Mouse (Mus musculus): ENCODE measurements at regions not wholly inside any gene's neighbourhood (a gene's known extent, or its start where the extent isn't known, plus 50 kb on each side); places are given as distances from the start of the nearest gene placed in this dataset.

- CTCF ChIA-PET: interaction anchor here (1.3 kb wide), 1 partner anchor 13 kb away, joined by 3 read pairs; no protein-coding TSS in a partner anchor
Observed at GRCm38 (mm10) chr2:30679041-30679440, 84.2 kb downstream of the Cstad start.

DNA sequence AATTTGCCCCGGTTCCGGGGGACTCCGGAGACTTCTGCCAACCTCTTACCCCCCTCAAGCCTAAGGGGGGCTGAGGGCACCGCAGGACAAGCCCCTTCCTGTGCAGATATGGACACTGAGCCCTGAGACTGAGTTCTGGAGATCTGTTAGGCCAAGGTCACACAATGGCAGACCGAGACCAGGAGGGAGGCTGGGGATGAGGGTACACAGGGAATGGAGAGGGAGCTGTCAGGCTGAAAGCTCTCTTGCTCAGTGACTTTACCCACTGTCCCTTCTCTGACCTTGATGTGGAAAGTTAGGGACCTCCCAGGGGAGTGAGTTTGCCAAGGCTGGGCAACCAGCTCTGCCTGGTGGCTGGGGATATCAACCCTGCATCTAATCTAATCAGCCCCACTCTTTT is 82.7 kb downstream of the Cstad start:
- CTCF ChIA-PET: no interaction called here

DNA sequence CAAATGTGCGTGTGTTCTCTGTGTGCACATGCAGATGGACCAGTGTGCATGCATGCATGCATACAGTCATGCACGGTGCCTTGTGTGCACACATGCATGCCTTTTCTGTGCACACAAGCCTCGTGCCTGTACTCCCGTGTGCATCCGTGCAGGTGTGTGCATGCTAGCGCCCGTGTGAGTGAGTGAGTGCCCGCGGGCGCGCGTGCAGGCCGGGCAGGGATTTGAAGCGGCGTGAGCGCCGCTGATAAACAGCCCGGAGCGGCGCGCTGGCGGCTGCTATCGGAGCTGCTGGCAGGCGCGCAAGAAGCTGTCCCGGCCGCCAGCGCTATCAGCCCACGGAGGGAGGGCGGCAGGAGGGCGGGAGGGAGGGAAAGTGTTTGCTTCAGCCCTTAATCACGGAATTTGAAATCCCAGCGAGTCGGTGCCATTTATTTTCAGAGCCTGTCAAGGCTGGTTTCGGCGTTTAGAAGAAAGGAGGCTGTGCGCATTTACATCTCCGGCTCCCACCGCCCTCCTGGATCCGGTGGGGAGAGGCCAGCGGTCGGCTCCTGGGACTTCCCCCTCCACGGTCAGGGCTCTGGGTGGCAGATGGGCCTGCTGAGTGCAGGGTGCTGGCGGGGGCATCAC is 82.1 kb downstream of the Cstad start:
- CTCF ChIA-PET: no interaction called here

DNA sequence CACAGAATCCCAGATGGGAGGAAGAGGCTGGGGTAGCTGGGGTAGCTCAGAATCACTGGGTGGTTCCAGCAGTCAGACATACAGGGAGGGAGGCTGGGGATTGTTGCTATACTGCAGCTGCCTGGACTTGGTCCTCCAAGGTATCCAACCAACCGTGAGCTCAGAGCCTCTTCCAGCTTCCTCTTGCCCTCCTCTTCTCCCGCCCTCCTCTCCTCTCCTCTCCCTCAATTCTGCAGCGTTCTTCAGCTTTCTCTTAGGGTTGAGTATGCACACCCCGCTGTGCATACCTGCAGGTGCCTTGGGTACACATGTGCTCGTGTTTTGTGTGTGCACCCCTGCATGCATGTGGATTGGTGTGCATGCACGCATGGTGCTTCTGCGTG is 81.6 kb downstream of the Cstad start:
- CTCF ChIA-PET: no interaction called here

GRCm38 (mm10) chr2:30675839-30676238 is 81.0 kb downstream of the Cstad start:
- CTCF ChIA-PET: no interaction called here

GRCm38 (mm10) chr2:30670836-30671586 is 76.2 kb downstream of the Cstad start:
- CTCF ChIA-PET: no interaction called here

- CTCF ChIA-PET: no interaction called here
Observed at GRCm38 (mm10) chr2:30667468-30667867, 72.6 kb downstream of the Cstad start.

- CTCF ChIA-PET: no interaction called here
Observed at GRCm38 (mm10) chr2:30661147-30661546, 66.3 kb downstream of the Cstad start.

DNA sequence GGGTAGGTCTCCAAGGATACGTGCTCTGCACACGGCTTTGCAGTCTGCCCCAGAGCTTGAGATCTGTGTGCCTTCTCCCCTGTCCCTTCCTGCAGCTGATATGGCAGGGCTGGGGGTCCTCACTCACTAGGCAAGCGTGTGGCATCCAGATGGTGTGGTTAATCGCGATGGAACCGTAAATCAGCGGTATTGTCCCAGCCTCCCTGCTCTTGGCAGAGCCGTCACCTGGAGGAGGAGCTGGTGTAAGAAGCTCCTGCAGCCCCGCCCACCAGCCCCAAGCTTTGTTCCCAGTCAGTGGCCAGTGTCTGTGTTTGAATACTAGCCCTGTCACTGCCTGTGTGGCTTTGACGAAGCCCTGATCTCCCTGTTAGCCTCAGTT is 65.8 kb downstream of the Cstad start:
- CTCF ChIA-PET: no interaction called here

DNA sequence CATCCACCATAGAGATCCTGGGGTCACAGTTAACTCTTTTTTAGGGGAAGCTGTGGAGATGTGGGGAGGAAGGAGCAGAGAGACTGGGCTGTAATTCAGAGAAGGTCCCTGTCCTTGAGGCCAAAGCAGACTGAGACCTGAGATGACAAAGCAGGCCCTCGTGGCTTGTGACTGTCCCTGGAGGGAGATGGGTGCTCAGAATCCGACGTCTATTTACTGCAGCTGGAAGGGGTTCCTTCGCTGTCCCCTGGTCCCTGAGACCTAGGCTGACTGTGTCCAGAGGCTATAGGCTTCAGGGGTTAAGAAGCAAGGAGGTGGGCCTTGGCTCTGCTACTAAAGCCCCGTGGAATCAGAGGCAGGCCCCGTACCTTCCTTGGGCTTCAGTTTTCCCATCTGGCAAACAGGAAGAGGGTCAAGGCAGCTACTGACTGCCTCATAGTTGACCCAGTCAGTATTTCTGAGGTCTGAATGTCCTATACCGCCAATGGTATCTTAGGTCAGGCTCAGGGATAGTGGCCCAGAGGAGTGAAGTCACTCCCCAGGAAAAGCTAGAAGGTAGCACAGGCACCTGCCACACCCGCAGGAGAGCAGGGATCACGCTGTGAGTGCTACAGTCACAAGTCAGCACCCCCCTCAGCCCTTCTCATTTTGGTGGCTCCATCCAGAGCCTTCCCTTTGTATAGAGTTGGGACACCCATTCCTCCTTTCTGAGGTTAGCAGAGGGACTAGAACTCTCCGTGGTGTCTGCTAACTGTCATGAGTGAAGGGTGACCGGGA is 65.2 kb downstream of the Cstad start:
- CTCF ChIA-PET: no interaction called here

GRCm38 (mm10) chr2:30658844-30659555 is 64.2 kb downstream of the Cstad start:
- CTCF ChIA-PET: no interaction called here
